Mouse (Mus musculus) layer of hippocampus, adult 11-12 months (tissue): ENCODE results near the gene Pdgfra.
A peak's percentile ranks its signal among the peaks of the same experiment; 100 is the strongest.

Experiments
- DNase-seq: peaks from one replicate; pipeline ENCODE4 v3.0.0; 2022; ENCODE audit warnings: low spot score

The Pdgfra gene

DNA sequence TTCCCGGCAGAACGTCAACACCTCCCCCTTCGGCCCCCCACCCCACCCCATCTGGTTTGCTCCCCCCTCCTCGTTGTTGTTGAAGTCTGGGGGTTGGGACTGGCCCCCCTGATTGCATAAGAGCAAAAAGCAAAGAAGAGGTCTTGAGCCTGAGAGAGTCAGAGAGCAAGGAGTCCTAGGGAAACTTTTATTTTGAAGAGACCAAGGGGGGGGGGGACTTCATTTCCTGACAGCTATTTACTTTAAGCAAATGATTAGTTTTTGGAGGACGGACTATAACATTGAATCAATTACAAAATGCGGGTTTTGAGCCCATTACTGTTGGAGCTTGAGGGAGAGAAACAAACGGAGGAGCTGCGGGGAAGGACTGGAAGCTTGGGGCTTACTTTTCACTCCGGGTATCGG lies at the start of gene Pdgfra:
Pdgfra (plus strand) TSS at position 272 of the 405 bp plus-strand sequence.
- DNase-seq, result no peak

DNA sequence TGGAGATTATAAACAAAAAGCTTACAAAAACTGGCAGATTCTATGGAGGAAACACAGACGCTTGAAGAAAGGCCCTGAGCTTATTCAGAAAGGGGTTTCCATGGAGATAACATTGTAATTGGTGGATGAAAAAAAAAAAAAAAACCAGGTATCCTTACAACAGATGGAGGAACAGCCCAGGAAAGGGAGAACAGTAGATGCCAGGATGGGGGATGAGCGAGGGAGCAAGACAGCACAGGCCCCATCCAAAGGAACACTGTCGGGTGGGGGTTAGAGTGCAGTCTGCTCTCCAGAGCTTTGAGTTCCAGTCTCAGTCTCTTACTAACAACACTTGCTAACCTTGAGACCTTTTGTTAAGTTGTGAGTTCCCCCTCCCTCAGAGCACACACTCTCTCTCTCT lies 45.6 kb upstream of the Pdgfra start:
- no peak for DNase-seq

DNA sequence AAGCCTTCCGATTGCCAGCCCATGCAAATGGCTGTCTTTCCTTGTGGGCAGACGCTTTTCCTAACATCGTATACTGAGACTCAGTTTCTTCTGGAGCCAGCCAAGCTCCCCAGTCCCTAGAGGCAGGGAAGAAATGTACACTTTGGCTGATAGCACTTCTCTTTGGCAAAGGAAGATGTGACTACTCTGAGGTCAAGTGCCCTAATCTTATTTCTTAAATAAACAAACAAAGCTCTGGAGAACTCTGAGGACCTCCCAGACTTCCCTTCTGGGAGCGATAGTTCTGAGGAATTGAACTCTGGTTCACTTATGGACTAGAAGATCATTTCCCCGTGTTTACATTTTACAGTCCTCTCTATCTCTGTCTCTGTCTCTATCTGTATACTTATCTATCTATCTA lies 42.7 kb upstream of the Pdgfra start:
- no peak for DNase-seq

DNA sequence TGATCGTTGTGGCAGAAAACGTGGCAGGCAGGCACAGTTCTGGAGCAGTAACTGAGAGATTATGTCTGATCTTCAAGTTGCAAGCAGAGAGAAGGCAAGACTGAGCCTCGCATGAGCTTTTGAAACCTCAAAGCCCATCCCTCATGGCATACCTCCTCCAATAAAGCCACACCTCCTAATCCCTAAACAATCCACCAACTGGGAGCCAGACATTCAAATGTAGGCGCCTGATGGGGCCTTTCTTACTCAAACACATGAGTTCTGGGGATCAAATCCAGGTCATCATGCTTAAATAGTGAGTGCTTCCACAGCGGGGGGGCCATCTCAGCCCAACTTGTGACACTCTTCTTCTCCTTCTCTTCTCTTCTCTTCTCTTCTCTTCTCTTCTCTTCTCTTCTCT lies 40.3 kb upstream of the Pdgfra start:
- no peak for DNase-seq

DNA sequence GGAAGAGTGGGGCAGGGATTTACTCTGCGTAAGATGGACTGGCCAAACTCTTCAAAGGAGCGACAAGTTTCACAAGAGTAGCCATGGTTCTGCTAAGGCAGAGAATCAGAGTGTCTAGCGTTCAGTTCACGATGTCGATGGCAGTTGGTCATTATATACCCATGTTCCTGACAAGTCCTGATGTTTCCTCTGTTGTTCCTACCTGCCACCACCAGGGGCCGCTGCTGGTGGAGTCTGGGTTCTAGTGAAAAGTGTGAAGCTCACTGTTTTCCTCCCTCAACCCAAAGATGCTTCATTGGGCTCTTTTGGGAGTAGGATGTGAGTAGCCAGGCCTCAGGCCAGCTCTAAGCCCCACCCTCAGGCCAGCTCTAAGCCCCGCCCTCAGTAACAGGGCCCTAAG lies 33.3 kb upstream of the Pdgfra start:
- DNase-seq, result no peak

DNA sequence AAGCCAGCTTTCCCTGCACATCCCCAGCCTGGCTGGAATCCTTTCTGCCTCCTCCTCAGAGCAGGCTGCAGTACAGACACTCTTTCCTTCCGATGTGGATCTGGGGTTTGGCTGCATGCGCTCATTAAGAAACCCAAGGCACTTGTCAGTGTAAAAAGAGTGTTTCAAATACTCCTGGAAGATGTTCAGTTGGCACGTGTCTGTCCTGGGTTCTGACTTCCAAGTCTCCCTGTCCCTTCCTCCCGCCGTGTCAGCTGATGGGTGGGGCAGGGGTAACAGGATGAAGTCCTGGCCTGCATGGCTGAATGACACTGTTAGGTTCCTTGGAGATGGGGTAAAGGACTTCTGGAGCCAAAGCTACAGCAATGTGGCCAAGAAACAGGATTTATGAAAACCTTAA lies 30.4 kb upstream of the Pdgfra start:
- DNase-seq, result no peak

DNA sequence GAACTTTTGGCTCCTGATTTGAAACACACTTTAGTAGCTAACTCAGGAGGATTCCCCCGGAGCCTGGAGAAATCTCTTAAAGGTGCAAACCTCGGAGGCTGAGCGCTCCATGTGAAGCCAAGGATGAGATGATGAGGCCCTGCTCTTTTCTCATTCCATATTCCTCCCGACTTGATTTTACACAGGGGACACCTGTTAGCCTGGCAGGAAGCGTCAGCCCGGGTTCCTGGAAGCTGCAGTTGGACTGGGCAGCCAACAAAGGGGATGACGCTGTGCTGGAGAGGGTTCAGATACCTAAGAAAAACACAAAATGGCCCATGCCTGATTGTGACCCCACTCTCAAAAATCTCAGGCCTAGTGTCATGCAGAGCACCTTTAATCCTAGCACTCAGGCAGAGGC lies 17.4 kb upstream of the Pdgfra start:
- DNase-seq, result no peak

DNA sequence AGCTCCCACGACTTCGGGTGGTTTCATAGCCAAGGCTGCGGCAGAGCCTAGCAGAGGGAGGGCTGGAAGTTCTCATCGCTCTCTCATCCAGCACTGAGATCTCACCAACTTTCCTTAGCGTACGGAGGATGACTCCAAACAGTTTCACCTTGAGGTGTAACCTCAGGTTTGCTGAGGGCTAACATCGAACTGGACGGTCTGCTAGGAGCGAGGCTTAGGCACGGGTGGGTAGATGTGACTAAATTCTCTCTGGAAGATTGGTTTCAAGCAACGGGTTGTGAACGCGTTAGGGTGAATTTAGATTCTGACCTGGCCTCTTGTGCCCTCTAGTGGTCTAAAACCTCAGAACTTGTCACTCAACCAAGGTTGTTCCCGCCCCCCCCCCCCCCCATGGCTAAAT lies 9.0 kb upstream of the Pdgfra start:
- DNase-seq, result peak; percentile 74

DNA sequence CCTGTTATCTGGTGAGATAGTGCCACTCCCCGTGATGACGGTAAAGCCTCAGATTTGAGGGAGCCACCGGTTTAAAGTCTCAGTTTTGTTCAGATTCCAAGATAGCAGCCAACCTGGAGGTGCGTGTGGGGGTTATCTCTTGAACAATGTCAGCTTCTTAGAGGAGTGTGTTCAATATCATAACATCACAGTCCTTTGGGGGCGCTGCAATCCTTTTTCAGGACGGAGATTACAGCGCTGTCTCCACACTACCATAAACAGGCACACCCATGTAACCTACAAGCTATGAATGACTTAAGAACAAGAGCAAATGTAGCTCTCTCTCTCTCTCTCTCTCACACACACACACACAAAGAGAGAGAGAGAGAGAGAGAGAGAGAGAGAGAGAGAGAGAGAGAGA lies 8.3 kb upstream of the Pdgfra start:
- DNase-seq, result no peak

DNA sequence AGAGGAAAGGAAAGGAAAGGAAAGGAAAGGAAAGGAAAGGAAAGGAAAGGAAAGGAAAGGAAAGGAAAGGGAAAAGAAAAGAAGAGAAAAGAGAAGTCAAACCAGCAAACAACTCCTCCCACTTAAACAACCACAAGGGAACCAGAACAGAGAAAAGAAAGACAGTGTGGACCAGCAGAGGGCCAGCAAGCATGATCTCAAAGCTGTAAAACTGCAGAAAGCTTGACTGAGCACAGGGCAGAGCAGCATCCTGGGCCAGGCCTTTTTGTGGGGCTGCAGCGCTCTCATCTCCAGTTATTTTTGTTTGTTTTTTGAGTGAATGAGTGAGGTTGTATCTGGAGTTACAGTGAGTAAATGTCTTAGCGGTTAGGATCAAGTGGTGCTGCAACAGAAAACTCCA lies 6.8 kb upstream of the Pdgfra start:
- no peak for DNase-seq

DNA sequence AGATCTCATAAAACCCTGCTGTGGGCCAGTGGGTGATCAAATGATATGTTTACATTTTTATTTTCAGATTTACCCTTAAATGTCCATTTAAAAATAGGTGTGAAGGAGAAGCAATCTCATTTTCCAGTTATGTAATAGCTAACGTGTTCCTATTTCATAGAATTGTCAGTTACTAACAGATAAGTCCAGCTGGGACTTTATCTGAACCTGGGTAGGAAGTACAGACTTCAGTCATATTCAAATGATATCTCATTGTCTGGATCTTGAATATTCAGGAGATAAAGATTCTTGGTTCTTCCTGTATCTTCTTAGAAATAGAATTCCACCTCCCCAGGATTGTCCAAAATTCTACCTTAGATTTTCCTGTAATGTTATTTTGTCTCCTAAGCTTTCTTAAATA lies 5.6 kb upstream of the Pdgfra start:
- DNase-seq, result no peak

DNA sequence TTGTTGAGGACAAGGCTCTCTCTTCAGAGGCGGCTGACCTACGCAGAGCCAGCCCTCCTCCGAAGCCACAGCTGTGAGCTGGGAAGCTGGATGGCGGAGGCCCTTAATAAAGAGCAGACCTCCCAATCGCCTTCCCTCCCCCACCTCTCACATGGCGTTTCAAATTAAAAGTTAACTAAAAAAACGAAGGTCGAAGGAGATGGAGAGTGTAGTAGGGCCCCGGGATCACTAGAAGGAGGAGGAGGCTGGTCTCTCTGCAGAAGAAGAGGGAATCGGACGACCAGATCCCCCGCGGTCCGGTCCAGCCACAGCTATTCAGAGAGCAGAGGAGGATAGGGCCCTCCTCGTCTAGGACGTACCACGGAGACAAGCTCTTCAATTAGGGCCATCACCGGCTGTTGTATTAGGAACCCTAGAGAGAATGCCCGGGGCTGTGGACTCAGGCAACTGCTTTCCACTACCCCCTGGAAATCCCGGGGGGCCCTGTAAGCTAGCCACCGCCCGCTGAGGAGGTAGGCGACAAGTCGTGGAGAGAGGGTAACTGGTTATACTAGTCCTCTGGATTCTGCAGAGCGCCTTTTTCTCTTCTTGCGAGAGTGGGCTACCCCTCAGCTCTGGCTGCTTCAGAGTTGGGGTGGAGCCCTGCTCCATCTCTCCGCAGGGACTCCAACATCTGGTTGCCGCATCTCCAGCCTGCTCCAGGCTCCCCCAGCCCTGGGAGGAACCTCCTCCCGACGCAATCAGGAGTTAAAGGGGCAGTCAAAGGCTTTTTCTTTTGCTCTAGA lies 3.6 kb upstream of the Pdgfra start:
- no peak for DNase-seq

DNA sequence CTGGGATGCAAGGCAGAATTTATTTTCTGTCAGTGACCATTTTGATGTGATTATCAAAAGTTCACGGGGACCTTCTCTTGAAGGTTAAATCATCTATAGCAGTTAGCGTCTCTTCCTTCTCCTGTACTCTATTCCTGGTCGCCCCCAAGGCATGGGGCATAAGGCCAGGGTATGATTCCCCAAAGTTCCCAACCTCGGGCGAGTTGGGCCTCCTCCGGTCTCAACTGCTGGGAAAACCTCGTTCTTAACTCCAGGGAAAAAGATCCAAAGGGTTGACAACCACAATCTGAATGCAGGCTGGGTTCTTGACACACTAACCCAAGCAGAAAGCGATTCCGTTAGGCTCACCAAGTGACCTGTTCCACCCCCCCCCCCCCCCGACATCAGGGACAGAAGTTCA lies 2.7 kb upstream of the Pdgfra start:
- DNase-seq, result no peak

DNA sequence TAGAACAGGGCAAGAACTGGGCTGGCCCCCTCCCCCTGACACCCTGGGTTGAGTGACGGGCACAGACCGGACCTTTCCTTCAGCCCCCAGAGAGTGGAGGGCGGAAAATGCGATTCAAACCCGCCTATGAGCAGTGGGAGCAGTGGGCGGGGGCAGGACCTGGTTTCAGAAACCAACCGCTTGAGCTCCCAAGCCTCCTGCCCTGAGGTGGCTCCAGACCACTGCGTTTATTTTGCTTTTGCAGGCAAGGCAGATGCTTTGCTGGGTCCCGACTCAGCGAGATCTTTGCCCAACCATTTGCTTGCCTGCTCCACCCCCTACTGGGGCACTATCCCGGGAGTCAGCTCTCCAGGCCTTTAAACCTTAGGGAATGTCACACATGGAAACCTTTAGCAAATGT lies 2.2 kb upstream of the Pdgfra start:
- no peak for DNase-seq

DNA sequence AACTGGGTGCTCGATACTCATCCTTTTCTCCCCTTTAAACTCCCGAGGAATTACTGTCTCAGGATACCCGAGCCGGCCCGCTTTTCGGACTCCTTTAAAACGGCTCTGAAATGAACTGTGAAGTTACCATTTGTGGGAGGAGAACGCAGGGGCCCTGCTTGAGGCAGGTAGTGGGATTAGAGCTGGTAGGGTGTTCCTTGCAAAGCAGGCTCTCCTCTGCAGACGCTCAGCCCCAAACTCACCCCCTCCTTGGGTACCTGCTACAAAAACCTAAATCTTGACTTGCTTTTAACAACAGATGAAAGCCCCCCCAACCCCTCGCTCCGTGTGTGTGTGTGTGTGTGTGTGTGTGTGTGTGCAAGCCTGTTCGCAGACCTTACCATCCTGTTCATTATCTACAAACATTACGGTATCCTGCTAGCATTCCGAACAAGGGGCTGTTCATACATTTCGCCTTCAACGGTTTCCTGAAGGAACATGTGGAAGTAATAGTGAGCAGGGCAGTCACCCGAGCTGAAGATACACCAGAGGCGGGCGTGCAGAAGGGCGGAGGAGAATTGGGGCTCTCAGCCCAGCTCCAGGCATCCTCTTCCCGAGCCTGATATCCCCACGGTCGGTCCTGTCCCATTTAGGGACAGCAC lies 1.6 kb upstream of the Pdgfra start:
- no peak for DNase-seq

DNA sequence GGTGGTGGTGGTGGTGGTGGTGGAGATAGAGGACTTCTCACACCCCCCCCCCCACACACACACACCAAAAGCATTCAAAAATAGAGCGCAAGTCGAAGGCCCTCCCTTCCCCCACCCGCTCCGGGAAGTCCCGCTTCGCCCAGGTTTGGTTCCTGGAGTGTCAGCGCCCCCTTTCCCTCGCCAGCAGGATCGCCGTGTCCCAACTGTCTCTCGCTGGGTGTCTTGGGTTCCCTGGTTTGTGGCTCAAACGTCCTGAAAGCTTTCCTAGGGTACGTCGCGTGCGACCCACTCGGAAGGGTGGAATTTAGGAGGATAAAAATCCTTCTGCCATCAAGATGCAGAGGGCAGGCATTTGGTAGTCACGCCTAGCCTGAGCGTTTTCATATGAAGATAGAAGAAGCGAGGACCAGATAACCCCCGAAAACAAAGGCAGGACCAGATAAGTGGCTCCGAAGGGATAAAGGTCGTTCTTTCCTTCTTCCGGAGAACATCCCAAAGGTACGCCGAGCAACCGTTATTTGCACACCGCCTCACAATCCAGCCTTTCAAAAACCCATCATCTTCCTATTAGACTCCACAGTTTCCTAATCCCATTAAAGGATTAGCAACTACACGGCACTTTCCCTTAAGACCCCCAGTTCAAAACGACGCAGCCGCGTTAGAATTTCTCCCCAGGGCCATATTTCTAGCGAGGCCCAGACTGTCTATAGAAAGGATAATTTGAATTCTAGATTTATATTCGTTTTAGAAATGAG lies 769 bp upstream of the Pdgfra start:
- DNase-seq, result no peak

DNA sequence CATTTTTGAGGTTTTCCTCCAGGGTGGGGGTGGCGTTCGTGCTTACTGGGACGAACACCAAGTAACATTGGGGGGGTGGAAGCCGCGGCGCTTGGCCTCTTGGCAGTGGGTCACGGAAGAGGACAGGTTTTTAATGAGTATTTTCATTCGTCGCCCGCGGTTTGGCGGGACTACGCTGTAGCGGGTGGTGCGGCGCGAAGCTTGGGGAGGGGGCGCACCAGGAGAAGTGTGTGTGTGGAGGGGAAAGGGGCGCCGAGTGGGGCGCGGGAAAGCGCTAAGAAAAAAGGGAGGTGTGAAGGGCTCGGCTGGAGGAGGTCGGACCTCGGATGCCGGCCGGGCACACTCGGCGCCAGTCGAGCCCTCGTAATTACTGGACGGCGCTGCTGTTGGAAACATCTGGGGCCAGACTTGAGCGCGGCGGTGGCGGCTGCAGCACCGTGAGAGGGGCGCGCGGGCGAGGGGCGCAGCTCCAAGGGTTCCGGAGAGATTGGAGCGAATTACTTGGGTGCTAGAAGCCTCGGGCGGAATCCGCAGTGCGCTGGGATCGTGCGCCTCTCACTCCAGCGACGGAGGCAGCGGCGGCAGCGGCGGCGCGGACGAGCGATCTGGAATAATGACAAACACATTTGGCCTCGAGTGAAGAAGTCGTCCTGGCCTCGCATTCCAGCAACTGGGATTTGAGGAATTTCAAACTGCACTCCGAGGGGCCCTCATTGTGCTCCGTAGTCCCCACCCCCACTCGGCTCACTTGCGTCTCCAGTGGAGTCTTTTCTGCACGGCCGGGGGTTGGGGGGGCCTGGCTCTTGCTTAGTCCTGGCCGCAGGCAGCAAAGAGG lies 916 bp downstream of the Pdgfra start:
- DNase-seq, result no peak

DNA sequence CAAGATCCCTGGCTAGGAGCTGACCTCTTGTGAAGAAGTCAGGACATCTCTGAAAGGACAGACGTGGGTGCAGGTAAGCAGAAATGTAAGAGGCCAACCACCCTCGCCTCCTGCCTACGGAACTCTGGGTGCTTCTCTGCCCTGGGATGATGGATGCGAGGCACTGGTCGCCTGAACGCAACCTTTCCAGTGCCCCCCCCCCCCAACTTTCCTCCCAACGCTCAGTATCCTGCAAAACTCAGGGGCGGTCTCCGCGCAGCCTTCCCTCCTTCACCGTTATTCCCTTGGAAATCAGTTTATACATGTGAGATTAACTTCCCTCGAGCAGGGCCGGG lies 1.5 kb downstream of the Pdgfra start:
- no peak for DNase-seq

DNA sequence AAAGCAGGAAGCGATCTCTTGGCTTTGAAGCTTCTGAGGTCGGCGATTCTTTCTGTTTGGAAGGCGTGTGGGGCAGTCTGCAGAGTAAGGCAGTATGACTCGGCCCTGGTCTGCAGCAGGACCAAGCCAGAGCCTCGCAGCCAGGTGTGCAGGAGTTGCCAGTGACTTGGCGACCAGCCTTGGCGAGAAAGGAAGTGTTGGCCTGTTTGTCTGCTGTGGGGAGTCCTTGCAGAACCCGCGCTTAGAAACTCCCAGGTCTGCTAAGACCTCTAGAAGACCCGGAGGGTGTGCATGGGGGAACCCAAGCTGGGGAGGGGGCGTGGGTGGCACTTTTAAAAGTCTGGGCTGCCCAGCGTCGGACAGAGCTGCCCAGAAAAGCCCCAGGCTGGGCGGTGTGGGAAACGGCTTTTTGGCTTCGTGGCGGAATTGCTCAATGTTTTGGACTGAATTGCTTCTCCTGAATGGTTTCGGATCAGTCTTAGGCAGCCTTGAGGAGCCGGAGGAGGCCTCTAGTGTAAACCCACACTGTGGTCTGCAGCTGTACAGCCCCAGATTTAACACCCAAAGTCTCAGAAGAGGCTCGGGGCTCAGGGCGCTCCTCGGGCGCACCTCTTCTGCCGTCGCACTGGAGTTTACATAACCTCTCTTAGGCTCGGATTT lies 2.0 kb downstream of the Pdgfra start:
- no peak for DNase-seq

DNA sequence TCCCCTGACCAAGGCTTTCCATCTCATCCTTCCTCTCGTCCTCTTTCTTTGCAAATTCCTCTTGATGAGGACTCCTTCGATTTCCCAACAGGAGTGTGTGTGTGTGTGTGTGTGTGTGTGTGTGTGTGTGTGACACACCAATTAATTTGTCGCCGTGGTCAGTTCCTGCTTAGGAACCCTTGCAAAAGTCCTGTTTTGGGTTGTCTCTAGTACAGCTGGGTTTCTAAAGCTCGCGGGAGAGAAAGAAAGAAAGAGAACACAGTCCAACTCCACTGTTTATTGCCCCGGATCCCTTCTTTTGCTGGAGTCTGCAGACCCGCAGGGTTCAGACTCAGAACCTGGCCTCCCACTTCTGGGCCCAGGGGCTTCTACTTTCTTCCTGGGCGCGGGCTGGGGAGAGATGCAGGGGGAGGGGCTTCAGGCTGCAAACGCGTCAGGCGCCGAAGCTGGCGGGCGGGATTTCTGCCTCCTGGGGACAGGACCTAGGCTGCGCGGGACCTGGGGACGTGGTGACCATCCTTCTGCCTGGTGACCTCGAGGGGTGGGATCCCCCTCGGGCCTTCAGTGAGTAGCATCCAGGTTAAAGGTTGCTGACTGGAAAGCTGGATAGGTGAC lies 2.6 kb downstream of the Pdgfra start:
- DNase-seq, result no peak

DNA sequence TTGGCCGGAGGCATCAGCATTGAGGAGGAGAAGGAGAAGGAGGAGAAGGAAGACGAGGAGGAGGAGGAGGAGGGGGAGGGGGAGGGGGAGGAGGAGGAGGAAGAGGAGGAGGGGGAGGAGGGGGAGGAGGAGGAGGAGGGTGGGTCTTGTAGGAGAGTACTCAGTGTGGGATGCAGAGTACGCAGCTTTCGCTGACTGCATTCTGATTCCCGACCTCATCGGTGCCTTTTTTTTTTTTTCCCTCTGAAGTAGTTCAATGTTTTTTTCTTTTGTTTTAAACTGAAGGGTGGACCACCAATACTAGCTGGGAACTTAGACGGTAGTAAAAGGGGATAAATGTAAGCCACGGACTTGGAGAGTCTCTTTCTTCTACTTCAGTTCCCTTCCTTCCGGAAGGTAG lies 3.2 kb downstream of the Pdgfra start:
- DNase-seq, result no peak
